Mouse (Mus musculus): ENCODE data around the gene Msl3.

The Msl3 gene

GRCm38 (mm10) chrX:168673525-168674406, at the start of gene Msl3:
TSS of gene Msl3 (minus strand) at chrX:168673898.
- CTCF ChIA-PET = no interaction called here

GRCm38 (mm10) chrX:168717969-168718368, 44.3 kb upstream of the Msl3 start:
- CTCF ChIA-PET = no interaction called here

- CTCF ChIA-PET = no interaction called here
These were observed 787 bp upstream of the Msl3 start for GRCm38 (mm10) chrX:168674407-168674962.

- CTCF ChIA-PET = no interaction called here
These were observed 679 bp downstream of the Msl3 start for GRCm38 (mm10) chrX:168672913-168673524.

GRCm38 (mm10) chrX:168672425-168672824, 1.3 kb downstream of the Msl3 start:
- CTCF ChIA-PET = no interaction called here

GRCm38 (mm10) chrX:168663982-168664689, 9.6 kb downstream of the Msl3 start:
- CTCF ChIA-PET = no interaction called here

GRCm38 (mm10) chrX:168660236-168660635, 13.5 kb downstream of the Msl3 start:
- CTCF ChIA-PET = interaction anchor here (0.7 kb wide), 2 partner anchors 45 to 184 kb away, joined by 3 to 5 read pairs; no protein-coding TSS in a partner anchor

- CTCF ChIA-PET = interaction anchor here (0.7 kb wide), 2 partner anchors 44 to 184 kb away, joined by 3 to 5 read pairs; no protein-coding TSS in a partner anchor
These were observed 13.9 kb downstream of the Msl3 start for GRCm38 (mm10) chrX:168659803-168660202.

GRCm38 (mm10) chrX:168659275-168659674, 14.4 kb downstream of the Msl3 start:
- CTCF ChIA-PET = no interaction called here

GRCm38 (mm10) chrX:168657795-168658194, 15.9 kb downstream of the Msl3 start:
- CTCF ChIA-PET = no interaction called here

- CTCF ChIA-PET = no interaction called here
These were observed 24.4 kb downstream of the Msl3 start for GRCm38 (mm10) chrX:168649336-168649735.

GRCm38 (mm10) chrX:168647746-168648145, 26.0 kb downstream of the Msl3 start:
- CTCF ChIA-PET = no interaction called here

- CTCF ChIA-PET = no interaction called here
These were observed 30.2 kb downstream of the Msl3 start for GRCm38 (mm10) chrX:168643451-168643850.

GRCm38 (mm10) chrX:168639556-168640356, 33.9 kb downstream of the Msl3 start:
- CTCF ChIA-PET = no interaction called here

Data from spleen, embryonic (tissue).